Mouse (Mus musculus): ENCODE measurements around the gene Gpr19. TPM values are rescaled to one million over a fixed set of nuclear protein-coding genes. Genes with fewer than 3 reads are reported as not detected.
A peak's percentile ranks its signal among the peaks of the same experiment; 100 is the strongest.

Gpr19 gene
- polyA plus RNA-seq, 1 experiment = 6.7 TPM

DNA sequence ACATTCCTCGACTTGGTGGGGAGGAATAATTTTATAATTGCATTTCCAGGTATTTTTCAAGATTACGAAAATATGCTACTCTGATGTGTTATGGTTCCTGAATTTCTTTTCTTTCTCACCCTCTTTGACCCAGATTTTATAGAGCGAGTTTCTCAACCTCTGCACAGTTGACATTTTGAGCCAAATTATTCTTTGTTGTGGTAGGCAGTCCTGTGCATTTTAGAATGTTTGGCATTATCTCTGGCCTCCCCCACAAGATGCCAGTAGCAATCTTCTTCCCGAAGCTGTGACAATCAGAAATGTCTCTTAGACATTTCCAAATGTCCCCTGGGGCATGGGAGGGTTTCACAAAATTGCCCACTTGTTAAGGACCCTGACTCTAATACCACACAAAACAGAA lies 25.3 kb upstream of the Gpr19 start:
- Histone ChIP-seq H3K27me3 (ENCODE audit: control insufficient read depth, insufficient read depth, low read length) (no peaks in the 10 kb centered on the region), H3K36me3 (ENCODE audit: control insufficient read depth, insufficient read depth, low read length) (peaks cover 8% of the 10 kb centered on the region), H3K4me3 (ENCODE audit: low read depth, low read length) (no peak overlapping the region), H3K27ac (ENCODE audit: insufficient read depth, low read depth, low read length) (0 out of 2 replicates have a peak overlapping the region, but pooled peaks have one; percentile 14), H3K4me1 (ENCODE audit: control insufficient read depth, insufficient read depth, insufficient read length, low read length) (no peaks in the 10 kb centered on the region; the same call in 1 of the 2 replicates)
- TF ChIP-seq POLR2A (IDR thresholded peaks at IDR 0.05; ENCODE audit: low read depth, low read length) (no peak), CTCF (IDR thresholded peaks at IDR 0.05; ENCODE audit: extremely low read depth, insufficient read length, insufficient replicate concordance, low read depth, low read length) (no peak)
- 22% methylated on average over 4 of the region's 4 CpGs for WGBS

DNA sequence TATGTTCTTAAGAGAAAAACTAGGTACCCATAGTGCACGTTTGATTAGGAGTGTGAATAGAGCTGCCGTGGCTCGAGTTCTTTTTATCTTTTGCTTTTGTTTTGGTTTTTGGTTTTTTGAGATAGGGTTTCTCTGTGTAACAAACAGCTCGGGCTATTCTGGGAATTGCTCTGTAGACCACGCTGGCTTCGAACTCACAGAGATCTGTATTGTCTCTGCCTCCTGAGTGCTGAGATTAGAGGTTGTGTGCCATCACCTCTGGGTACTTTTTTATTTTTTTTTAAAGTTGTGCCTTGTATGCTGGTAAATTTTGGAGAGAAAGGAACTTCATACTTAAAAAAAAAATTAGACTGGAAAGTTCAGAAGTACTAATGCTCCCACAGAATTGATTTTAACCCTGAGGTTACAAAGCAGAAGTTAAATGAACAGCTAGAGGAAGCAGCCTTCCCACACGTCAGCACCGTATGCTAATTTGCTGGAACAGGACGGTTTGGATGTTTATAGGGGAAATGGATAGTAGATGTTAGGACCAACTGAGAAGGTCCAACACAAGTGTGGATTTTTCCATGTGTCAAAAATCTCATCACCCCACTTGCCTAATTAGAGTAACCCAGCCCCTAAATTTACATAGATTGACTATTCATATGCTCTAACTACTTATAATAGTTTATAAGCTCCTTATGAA lies 24.3 kb upstream of the Gpr19 start:
- TF ChIP-seq CTCF (IDR thresholded peaks at IDR 0.05; ENCODE audit: extremely low read depth, insufficient read length, insufficient replicate concordance, low read depth, low read length) = no peak
- TF ChIP-seq POLR2A (IDR thresholded peaks at IDR 0.05; ENCODE audit: low read depth, low read length) = no peak
- Histone ChIP-seq H3K4me1 (ENCODE audit: control insufficient read depth, insufficient read depth, insufficient read length, low read length) (peaks cover 2% of the 10 kb centered on the region), H3K4me3 (ENCODE audit: low read depth, low read length) (no peak overlapping the region), H3K27me3 (ENCODE audit: control insufficient read depth, insufficient read depth, low read length) (no peaks in the 10 kb centered on the region), H3K36me3 (ENCODE audit: control insufficient read depth, insufficient read depth, low read length) (peaks cover 8% of the 10 kb centered on the region), H3K27ac (ENCODE audit: insufficient read depth, low read depth, low read length) (peak overlapping the region; percentile 74)
- 2% methylated on average over 9 of the region's 9 CpGs for WGBS

DNA sequence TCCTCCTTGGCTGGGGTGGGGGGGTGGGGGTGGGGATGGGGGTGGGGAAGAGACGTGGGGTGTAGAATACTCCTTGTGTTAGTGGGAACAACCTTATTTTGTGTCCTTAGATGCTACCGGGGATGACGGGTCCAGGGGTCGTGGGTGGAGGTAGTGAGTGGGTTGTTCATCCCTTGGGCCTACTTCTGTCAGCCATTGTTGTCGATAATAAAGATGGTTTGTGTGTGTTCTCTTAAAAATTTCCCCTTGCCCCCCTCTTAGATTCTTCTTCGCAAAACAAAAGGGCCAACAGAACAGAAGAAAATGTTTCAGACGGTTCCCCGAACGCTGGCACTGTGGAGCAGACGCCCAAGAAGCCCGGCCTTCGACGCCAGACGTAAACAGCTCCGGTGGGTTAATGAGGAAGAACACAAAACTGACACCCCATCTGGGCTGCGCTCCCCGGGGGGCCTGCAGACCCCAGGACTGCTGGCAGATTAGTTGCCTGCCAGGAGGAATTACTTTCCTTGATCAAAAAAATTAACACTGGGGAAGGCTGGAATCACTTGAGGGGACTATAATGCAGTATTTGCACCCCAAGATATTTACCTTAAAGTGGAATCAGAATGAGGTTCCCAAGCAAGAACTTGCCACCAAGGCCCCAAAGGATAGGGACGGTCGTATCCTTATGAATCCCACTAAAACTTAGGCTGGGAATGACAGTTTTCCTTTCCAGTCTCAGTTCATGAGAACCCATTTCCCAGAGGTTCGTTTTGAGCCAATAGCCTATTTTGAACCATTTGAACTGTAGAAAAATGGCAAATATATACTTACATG lies 23.5 kb upstream of the Gpr19 start:
- Histone ChIP-seq H3K4me3 (ENCODE audit: low read depth, low read length) (peak overlapping the region; percentile 82), H3K27ac (ENCODE audit: insufficient read depth, low read depth, low read length) (peak overlapping the region; percentile 74), H3K4me1 (ENCODE audit: control insufficient read depth, insufficient read depth, insufficient read length, low read length) (peaks cover 4% of the 10 kb centered on the region), H3K27me3 (ENCODE audit: control insufficient read depth, insufficient read depth, low read length) (no peaks in the 10 kb centered on the region), H3K36me3 (ENCODE audit: control insufficient read depth, insufficient read depth, low read length) (peaks cover 8% of the 10 kb centered on the region)
- TF ChIP-seq POLR2A (IDR thresholded peaks at IDR 0.05; ENCODE audit: low read depth, low read length) (no peak), CTCF (IDR thresholded peaks at IDR 0.05; ENCODE audit: extremely low read depth, insufficient read length, insufficient replicate concordance, low read depth, low read length) (no peak)
- under 1% methylated on average over 20 of the region's 20 CpGs for WGBS

- WGBS = under 1% methylated on average over 32 of the region's 32 CpGs
- Histone ChIP-seq H3K27ac (ENCODE audit: insufficient read depth, low read depth, low read length) (peak overlapping the region; percentile 97), H3K4me3 (ENCODE audit: low read depth, low read length) (peak overlapping the region; percentile 79), H3K27me3 (ENCODE audit: control insufficient read depth, insufficient read depth, low read length) (no peaks in the 10 kb centered on the region), H3K36me3 (ENCODE audit: control insufficient read depth, insufficient read depth, low read length) (peaks cover 8% of the 10 kb centered on the region), H3K4me1 (ENCODE audit: control insufficient read depth, insufficient read depth, insufficient read length, low read length) (peaks cover 4% of the 10 kb centered on the region)
- TF ChIP-seq CTCF (IDR thresholded peaks at IDR 0.05; ENCODE audit: extremely low read depth, insufficient read length, insufficient replicate concordance, low read depth, low read length) = 0 out of 2 replicates have a peak, but pooled peaks have one; percentile 5
- TF ChIP-seq POLR2A (IDR thresholded peaks at IDR 0.05; ENCODE audit: low read depth, low read length) = no peak
Observed at GRCm38 (mm10) chr6:134921014-134921694, 22.8 kb upstream of the Gpr19 start.

DNA sequence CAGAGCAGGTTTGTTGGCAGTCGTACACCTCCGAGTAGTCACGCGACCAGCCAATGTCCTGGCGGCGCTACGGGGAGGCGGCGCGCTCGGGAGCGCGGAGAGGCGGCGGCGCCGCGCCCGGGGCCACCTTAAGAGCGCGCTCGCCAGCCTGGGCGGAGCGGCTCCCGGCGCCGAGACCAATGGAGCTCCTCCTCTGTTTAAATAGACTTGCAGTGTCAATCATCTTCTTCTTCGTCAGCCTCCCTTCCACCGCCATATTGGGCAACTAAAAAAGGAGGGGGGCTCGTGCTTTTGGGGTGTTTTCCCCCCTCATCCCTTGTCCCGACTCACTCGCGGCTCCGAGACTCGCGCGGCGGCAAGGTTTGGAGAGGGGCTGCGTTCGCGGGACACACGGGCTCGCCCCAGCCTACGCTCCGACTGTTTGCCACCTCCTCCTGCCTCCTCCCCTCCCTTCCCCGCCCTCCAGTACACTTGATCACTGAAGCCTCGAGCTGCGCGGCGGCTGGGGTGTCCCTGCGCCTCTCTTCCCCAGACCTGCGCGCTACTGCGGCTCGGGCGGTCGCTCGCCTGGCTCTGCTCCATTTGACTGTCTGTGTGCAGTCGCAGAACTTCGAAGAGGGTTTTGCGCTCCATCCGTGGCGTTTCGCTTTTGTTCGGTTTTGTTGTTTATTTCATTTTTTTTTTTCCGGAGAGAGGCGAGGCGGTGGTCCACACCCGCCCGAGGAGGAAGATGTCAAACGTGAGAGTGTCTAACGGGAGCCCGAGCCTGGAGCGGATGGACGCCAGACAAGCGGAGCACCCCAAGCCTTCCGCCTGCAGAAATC lies 22.0 kb upstream of the Gpr19 start, which contains the start of gene Cdkn1b:
Cdkn1b (plus strand) TSS at position 212 of the 824 bp plus-strand sequence.
- TF ChIP-seq POLR2A (IDR thresholded peaks at IDR 0.05; ENCODE audit: low read depth, low read length) (peak; percentile 99), CTCF (IDR thresholded peaks at IDR 0.05; ENCODE audit: extremely low read depth, insufficient read length, insufficient replicate concordance, low read depth, low read length) (no peak)
- under 1% methylated on average over 77 of the region's 77 CpGs for WGBS

GRCm38 (mm10) chr6:134919511-134920189 lies 21.3 kb upstream of the Gpr19 start:
- H3K27me3 ChIP-seq (ENCODE audit: control insufficient read depth, insufficient read depth, low read length) = no peaks in the 10 kb centered on the region
- peak overlapping the region; percentile 81 for H3K27ac ChIP-seq (ENCODE audit: insufficient read depth, low read depth, low read length)
- peaks cover 6% of the 10 kb centered on the region for H3K36me3 ChIP-seq (ENCODE audit: control insufficient read depth, insufficient read depth, low read length)
- peaks cover 4% of the 10 kb centered on the region for H3K4me1 ChIP-seq (ENCODE audit: control insufficient read depth, insufficient read depth, insufficient read length, low read length)
- WGBS = 4% methylated on average over 37 of the region's 37 CpGs
- H3K4me3 ChIP-seq (ENCODE audit: low read depth, low read length) = peak overlapping the region; percentile 79
- no peak for TF ChIP-seq CTCF (IDR thresholded peaks at IDR 0.05; ENCODE audit: extremely low read depth, insufficient read length, insufficient replicate concordance, low read depth, low read length)
- no peak for TF ChIP-seq POLR2A (IDR thresholded peaks at IDR 0.05; ENCODE audit: low read depth, low read length)

More for the DNA sequence above, 22.0 kb upstream of the Gpr19 start, which contains the start of gene Cdkn1b:
- Histone ChIP-seq H3K4me1 (ENCODE audit: control insufficient read depth, insufficient read depth, insufficient read length, low read length) (peaks cover 4% of the 10 kb centered on the region), H3K4me3 (ENCODE audit: low read depth, low read length) (peak within 1 kb of the TSS; percentile 79), H3K27me3 (ENCODE audit: control insufficient read depth, insufficient read depth, low read length) (no peaks in the 10 kb centered on the region), H3K36me3 (ENCODE audit: control insufficient read depth, insufficient read depth, low read length) (peaks cover 6% of the 10 kb centered on the region), H3K27ac (ENCODE audit: insufficient read depth, low read depth, low read length) (peak within 1 kb of the TSS; percentile 97)

Data from small intestine, adult 2 months (tissue).